Mouse (Mus musculus) stomach, embryonic 16.5 days (tissue): ENCODE data around the gene Cdk6. TPM values are rescaled to one million over a fixed set of nuclear protein-coding genes. Genes with fewer than 3 reads are reported as not detected.
A peak's percentile ranks its signal among the peaks of the same experiment; 100 is the strongest.
"Not testable (repeated sequence)": the region's sequence is repeated elsewhere in the genome, so short reads cannot be mapped to it uniquely, and the experiment has no call there.

Experiments
- ATAC-seq: fragments of 200-750 bp; cut with Nextera tagmentation; 2 replicates; pipeline ENCODE4 v1.8.0; 2017; ENCODE audit warnings: moderate number of reproducible peaks, moderate TSS enrichment; ENCODE audit not compliant: insufficient read depth, low FRiP score
- H3K27ac ChIP-seq: fragments of 300-500 bp; sonication (generic); 2 replicates; pipeline ENCODE4 v1.5.1; 2014; ENCODE audit warnings: low read length
- H3K27me3 ChIP-seq: fragments of 300-500 bp; sonication (generic); 2 replicates; pipeline ENCODE4 v1.6.1; 2014; ENCODE audit warnings: low read length, control low read depth, mixed read lengths; ENCODE audit not compliant: control insufficient read depth, insufficient read depth
- H3K36me3 ChIP-seq: fragments of 300-500 bp; sonication (generic); 2 replicates; pipeline ENCODE4 v1.6.1; 2014; ENCODE audit warnings: low read length; ENCODE audit not compliant: control insufficient read depth, insufficient read depth
- H3K4me1 ChIP-seq: fragments of 300-500 bp; sonication (generic); 2 replicates; pipeline ENCODE4 v1.6.1; 2014; ENCODE audit warnings: low read length, control low read depth, mixed read lengths; ENCODE audit not compliant: control insufficient read depth, insufficient read depth
- H3K4me2 ChIP-seq: fragments of 300-500 bp; sonication (generic); 2 replicates; pipeline ENCODE4 v1.6.1; 2014; ENCODE audit warnings: low read depth, low read length, mixed read lengths
- H3K4me3 ChIP-seq: fragments of 300-500 bp; sonication (generic); replicated peaks from 2 replicates; pipeline ENCODE4 v1.5.1; 2014; ENCODE audit warnings: mild to moderate bottlenecking, low read length
- H3K9ac ChIP-seq: fragments of 300-500 bp; sonication (generic); 2 replicates; pipeline ENCODE4 v1.6.1; 2014; ENCODE audit warnings: low read length
- H3K9me3 ChIP-seq: fragments of 300-500 bp; sonication (generic); replicated peaks from 2 replicates; pipeline ENCODE4 v1.6.1; 2016; ENCODE audit warnings: low read length, control low read depth; ENCODE audit not compliant: control insufficient read depth
- WGBS: fragments of 180-500 bp; shearing (Covaris S2); extraction: QIAGEN DNeasy Blood & Tissue Kit; methylation state at CpG from one replicate; pipeline ENCODE4 v1.1.7; 2014; 5-methylcytosine and 5-hydroxymethylcytosine counted together
- polyA plus RNA-seq: library from polyadenylated mRNA; unstranded; fragments of >200 nt; fragmentation: Nextera tagmentation; extraction: Ambion mirVana; gene quantifications from 2 replicates; pipeline ENCODE4 v1.2.1, GENCODE M21; 2015

The Cdk6 gene
- polyA plus RNA-seq, result 22.6 and 25.9 TPM in 2 replicates

DNA sequence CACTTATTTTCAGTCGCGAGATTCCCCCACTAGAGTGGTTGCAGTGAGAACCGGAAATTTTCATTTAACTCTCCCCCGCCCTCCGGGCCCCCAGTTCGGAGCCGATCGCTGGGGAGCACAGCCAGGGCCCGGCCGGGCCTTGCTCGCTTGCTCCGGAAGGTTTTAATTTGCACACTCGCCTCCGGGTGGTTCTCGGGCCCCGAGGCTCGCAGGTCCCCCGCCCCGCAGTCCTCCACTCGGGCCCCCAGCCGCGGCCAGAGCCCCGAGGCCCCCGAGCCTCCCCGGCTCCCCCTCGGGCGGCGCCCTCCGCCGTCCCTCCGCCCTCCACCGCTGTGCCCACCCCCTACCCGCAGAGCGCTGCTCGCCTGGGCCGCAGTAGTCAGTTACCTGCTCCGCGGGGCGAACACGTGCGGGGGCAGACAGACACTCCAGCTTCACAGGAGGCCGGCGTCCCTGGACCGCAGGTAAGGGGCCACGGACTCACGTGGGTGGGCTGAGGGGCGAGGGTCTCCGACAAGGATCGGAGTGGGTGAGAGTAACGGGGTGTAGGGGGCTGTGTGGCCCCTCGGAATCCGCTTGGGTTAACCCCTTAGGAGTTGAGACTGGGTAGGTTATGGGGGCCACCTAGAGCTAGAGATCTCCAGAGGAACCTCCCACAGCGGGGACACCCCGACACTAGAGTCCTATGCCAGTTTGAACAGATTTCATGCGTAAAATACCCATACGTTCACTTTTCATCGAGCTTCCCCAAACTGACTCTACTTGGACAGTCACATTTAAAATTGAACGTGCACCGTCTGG lies at the start of gene Cdk6:
Gene Cdk6, plus strand, starts transcription at position 375 of the 801 bp plus-strand sequence.
- H3K4me2 ChIP-seq, result peak within 1 kb of the TSS; percentile 96
- H3K27me3 ChIP-seq, result no peaks in the 10 kb centered on the region
- peak within 1 kb of the TSS; percentile 83 for H3K4me3 ChIP-seq
- H3K9ac ChIP-seq, result peak within 1 kb of the TSS; percentile 84
- no peaks in the 10 kb centered on the region for H3K9me3 ChIP-seq
- no peaks in the 10 kb centered on the region for H3K4me1 ChIP-seq
- H3K36me3 ChIP-seq, result no peaks in the 10 kb centered on the region
- peak; percentile 39; the same call in 1 of the 2 replicates for ATAC-seq
- WGBS, result under 1% methylated on average over 58 of the region's 59 CpGs
- H3K27ac ChIP-seq, result peak within 1 kb of the TSS; percentile 93

GRCm38 (mm10) chr5:3293666-3294065 lies 47.6 kb upstream of the Cdk6 start:
- WGBS, result 78% methylated on average over 4 of the region's 4 CpGs
- Histone ChIP-seq H3K4me3 (no peak overlapping the region), H3K27ac (no peak overlapping the region), H3K36me3 (no peaks in the 10 kb centered on the region), H3K9ac (no peak overlapping the region), H3K4me1 (no peaks in the 10 kb centered on the region), H3K27me3 (no peaks in the 10 kb centered on the region), H3K9me3 (no peaks in the 10 kb centered on the region), H3K4me2 (no peak overlapping the region)
- ATAC-seq, result no peak

DNA sequence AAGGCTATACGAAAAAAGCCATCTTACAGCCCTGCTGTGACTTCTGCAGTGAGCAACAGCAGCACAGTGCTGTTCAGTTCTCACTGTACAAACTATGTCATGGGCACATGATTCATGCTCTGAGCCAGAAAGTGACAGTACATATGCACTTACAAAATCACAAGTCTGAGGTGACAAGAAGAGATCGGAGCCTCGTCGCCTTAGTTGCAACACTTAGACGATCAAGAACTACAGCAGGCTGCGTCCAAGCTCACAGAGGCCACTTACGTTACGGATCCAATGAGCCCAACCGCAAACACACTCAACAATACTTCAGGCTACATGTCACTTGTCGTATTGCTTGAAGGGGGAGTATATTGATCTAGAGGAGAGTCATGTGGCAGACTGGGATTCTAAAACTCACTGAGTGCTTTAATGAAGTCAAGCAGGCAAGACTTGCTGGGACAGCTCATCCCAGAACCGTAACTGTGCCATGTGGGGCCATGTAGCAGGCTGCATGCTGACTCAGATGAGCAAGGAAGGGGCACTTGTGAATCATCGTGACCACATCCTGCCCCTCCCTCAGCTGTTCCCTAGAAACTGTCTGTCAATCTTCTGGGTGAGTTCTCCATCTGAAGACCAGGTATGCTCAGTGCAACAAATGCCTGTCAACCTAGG lies 40.4 kb upstream of the Cdk6 start:
- no peaks in the 10 kb centered on the region for H3K36me3 ChIP-seq
- no peaks in the 10 kb centered on the region for H3K27me3 ChIP-seq
- H3K27ac ChIP-seq, result no peak overlapping the region
- no peaks in the 10 kb centered on the region for H3K4me1 ChIP-seq
- no peak overlapping the region for H3K4me3 ChIP-seq
- no peak overlapping the region for H3K9ac ChIP-seq
- 77% methylated on average over 12 of the region's 12 CpGs for WGBS
- no peak overlapping the region for H3K4me2 ChIP-seq
- ATAC-seq, result no peak
- no peaks in the 10 kb centered on the region for H3K9me3 ChIP-seq

GRCm38 (mm10) chr5:3301535-3301934 lies 39.8 kb upstream of the Cdk6 start:
- Histone ChIP-seq H3K27ac (no peak overlapping the region), H3K9me3 (no peaks in the 10 kb centered on the region), H3K4me3 (no peak overlapping the region), H3K4me1 (no peaks in the 10 kb centered on the region), H3K4me2 (no peak overlapping the region), H3K27me3 (no peaks in the 10 kb centered on the region), H3K9ac (no peak overlapping the region), H3K36me3 (no peaks in the 10 kb centered on the region)
- no peak for ATAC-seq
- WGBS, result 67% methylated on average over 5 of the region's 5 CpGs

DNA sequence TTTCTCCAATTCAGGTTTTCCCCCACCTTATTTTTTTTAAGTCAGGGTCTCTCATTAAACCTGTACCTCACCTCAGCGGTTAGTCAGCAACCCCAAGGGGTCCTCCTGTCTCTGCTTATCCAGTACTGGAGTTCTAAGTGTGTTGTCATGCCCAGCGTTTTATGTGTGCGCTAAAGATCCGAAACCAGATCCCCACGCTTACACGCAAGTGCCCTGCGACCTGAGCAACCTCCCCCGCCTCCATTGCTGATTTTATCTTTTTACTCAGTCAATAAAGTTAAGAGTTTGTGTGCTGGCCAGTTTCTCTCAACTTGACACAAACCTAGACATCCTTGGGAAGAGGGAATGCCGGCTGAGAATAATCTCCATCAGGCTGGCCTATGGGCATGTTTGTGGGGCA lies 37.4 kb upstream of the Cdk6 start:
- no peak for ATAC-seq
- Histone ChIP-seq H3K4me1 (no peaks in the 10 kb centered on the region), H3K9ac (no peak overlapping the region), H3K36me3 (no peaks in the 10 kb centered on the region), H3K4me3 (no peak overlapping the region), H3K27ac (no peak overlapping the region), H3K4me2 (no peak overlapping the region), H3K9me3 (no peaks in the 10 kb centered on the region), H3K27me3 (no peaks in the 10 kb centered on the region)
- WGBS, result 89% methylated on average over 9 of the region's 9 CpGs

DNA sequence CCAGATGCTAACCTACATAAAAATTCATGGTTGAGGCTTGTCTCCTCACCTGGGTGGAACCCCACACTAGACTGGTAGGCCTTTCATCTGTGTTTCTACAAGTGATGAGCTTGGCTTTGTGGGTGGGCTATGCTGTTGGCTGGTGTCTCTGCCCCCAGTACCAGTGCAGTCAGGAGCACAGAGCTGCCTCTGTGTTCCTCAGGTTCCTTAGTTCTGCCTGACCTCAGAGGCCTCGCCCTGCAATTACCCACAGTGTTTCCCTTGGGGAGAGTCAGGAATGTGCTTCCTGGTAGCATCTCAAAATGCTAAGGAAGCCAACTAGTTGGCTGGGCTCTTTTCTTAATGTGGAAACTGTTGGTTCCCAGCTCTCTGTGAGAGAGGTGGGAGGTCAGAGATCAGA lies 35.1 kb upstream of the Cdk6 start:
- no peak overlapping the region for H3K4me3 ChIP-seq
- no peak overlapping the region for H3K27ac ChIP-seq
- no peak for ATAC-seq
- no peaks in the 10 kb centered on the region for H3K4me1 ChIP-seq
- H3K9ac ChIP-seq, result no peak overlapping the region
- WGBS, result 88% methylated on average over 1 of the region's 1 CpGs
- H3K9me3 ChIP-seq, result no peaks in the 10 kb centered on the region
- no peaks in the 10 kb centered on the region for H3K27me3 ChIP-seq
- no peak overlapping the region for H3K4me2 ChIP-seq
- H3K36me3 ChIP-seq, result no peaks in the 10 kb centered on the region

DNA sequence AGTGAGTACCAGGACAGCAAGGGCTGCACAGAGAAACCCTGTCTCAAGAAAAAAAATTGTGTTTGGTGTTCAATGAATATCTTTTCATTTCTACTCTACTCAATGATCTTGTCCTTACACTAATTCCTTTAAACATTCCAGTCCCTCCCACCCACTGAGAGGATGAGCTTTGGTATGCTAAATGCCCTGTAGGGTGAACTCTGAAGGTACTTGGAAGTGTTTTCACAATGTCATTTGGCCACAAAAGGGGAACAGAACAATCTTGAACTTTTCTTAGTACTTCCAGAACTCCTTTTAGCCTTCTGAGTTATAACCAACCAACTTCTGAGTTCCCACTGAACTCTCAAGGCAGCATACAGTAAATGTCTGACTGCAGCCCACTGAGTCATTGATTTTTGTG lies 32.2 kb upstream of the Cdk6 start:
- Histone ChIP-seq H3K4me2 (no peak overlapping the region), H3K27me3 (no peaks in the 10 kb centered on the region), H3K27ac (no peak overlapping the region), H3K9ac (no peak overlapping the region), H3K36me3 (no peaks in the 10 kb centered on the region), H3K4me1 (no peaks in the 10 kb centered on the region), H3K9me3 (no peaks in the 10 kb centered on the region), H3K4me3 (no peak overlapping the region)
- ATAC-seq, result no peak

DNA sequence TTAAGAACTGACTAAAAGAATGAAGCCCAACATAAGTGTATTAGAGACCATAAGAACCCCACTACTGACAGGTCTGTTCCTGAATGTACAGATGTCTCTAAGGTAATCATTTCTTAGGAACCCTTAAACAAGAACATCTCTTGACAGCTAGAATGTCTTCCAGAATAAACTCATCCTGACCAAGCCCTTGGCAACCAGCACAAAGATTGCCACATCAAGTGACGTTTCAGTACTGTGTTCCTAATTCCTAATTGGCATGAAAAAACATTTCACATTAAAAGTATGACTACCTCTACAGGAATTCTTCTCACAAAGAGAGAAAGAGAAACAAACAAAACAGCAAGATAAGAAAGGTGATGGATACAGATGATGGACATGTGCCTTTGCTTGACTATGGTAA lies 31.7 kb upstream of the Cdk6 start:
- 62% methylated on average over 1 of the region's 1 CpGs for WGBS
- Histone ChIP-seq H3K4me3 (no peak overlapping the region), H3K4me1 (no peaks in the 10 kb centered on the region), H3K9ac (no peak overlapping the region), H3K27me3 (no peaks in the 10 kb centered on the region), H3K36me3 (no peaks in the 10 kb centered on the region), H3K9me3 (no peaks in the 10 kb centered on the region), H3K27ac (no peak overlapping the region), H3K4me2 (no peak overlapping the region)
- ATAC-seq, result no peak

GRCm38 (mm10) chr5:3311156-3311555 lies 30.1 kb upstream of the Cdk6 start:
- WGBS, result 76% methylated on average over 7 of the region's 7 CpGs
- not testable (repeated sequence) for H3K9me3 ChIP-seq, H3K4me2 ChIP-seq, H3K36me3 ChIP-seq, ATAC-seq, H3K27ac ChIP-seq, H3K4me1 ChIP-seq, H3K4me3 ChIP-seq, H3K9ac ChIP-seq, H3K27me3 ChIP-seq
